Mouse (Mus musculus): Measurements from ENCODE around the gene Paf1.

Gene Paf1

GRCm38 (mm10) chr7:28370977-28371513 lies 21.7 kb upstream of the Paf1 start:
- DNase-seq (ENCODE audit: low spot score in 2 of 2), result no peak

DNA sequence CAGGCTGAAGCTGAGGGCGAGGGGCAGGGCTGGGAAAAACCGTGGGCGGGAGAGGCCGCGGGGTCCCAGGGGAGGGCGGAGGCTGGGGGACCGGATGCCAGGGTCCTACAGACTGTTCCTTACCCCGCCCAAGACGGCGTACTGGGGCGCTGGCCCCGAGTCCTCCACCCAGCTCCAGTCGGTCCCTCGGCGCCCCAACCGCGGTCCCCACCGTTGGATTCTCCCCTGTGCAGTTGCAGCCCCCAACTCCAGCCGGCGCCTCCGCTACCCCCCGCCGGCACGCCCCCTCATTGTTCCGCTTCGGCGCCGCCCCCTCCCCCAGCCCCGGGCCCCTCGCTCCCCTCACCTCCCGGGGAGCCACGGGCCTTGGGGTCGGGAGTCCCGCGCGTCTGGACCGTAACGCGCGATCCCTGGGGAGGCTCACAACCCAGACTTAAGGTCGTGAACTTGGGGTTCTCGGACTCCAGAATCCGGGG lies 21.2 kb upstream of the Paf1 start:
- DNase-seq (ENCODE audit: low spot score in 2 of 2), result peak; percentile 39 to 40

GRCm38 (mm10) chr7:28372251-28373108 lies 20.3 kb upstream of the Paf1 start, which contains the start of gene Plekhg2:
Plekhg2 (minus strand) TSS chr7:28372599.
- DNase-seq (ENCODE audit: low spot score in 2 of 2), result peak; percentile 95 to 97

- peak; percentile 27 to 70 for DNase-seq (ENCODE audit: low spot score in 2 of 2)
Observed at GRCm38 (mm10) chr7:28373131-28373581, 19.6 kb upstream of the Paf1 start.

DNA sequence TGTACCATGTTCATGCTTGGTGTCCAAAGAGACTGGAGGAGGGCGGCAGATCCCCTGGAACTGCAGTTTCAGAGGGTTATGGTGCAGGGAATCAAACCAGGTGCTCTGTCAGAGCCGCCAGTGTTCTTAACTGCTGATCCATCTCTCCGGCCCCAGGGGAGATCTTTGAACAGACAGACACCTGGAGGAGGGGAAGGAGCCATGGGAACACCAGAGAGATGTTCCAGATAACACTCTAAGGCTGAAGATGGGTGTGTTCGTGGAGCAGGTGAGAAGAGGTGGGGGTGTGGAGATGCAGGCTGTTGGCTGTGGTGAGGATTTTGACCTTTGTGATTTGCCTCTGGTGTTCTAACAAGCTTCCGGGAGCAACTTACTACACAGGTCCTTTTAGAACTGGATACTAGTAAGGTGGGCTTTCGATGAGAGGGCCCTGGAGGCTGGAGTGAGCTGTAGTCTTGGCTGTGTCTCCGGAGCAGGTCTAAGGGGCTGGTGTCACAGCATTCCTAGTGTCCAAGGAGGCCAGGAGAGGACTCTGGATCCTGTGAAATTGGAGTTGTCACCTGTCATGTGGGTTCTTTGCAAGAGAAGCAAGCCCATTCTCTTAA lies 18.8 kb upstream of the Paf1 start:
- DNase-seq (ENCODE audit: low spot score in 2 of 2), result no peak

DNA sequence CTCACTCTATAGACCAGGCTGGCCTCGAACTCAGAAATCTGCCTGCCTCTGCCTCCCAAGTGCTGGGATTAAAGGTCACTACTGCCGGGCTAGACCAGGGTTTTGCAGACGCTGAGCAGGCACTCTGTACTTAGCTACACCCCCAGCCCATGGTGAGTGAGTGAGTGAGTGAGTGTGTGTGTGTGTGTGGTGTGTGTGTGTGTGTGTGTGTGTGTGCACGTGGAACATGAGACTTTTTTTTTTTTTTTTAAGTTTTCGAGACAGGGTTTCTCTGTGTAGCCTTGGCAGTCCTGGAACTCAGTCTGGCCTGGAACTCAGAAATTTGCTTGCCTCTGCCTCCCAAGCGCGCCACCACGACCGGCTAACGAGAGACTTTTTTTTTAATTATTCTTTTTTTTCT lies 18.1 kb upstream of the Paf1 start:
- no peak for DNase-seq (ENCODE audit: low spot score in 2 of 2)

GRCm38 (mm10) chr7:28375176-28375921 lies 17.4 kb upstream of the Paf1 start:
- peak; percentile 80 to 82 for DNase-seq (ENCODE audit: low spot score in 2 of 2)

DNA sequence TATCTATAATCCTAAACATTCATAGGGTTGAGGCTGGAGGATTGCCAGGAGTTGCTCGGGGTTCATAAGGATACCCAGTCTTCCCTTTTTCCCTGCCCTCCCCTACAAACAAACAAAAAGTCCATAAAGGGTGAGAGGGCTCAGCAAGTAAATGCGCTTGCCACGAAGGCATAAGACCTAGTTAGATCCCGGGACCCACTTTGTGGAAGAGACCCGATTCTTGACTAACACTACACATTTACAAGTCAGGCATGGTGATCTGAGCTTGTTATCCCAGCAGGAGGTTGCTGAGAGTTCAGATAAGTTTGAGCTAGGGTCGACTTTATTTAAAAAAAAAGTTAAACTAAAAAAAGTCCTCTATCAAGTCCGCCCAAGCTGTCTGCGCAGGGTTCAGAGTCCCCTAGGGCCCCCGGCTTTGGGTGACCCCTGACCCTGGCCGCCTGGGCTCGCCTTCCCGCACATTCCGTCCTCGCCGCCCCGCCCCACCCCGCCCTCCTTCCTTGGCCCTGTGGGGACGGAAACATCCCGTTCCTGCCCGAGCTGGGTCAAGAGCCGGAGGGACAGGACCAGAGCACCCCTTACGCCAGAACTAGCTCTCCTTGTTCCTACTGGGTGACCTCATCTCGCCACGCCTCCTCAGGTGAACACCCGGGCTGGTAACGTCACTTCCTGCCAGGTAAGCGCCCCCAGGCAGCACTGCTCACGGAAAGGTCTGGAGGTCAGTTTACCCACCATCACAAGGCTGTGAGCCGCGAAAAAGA lies 16.6 kb upstream of the Paf1 start:
- peak; percentile 34 to 45 for DNase-seq (ENCODE audit: low spot score in 2 of 2)

DNA sequence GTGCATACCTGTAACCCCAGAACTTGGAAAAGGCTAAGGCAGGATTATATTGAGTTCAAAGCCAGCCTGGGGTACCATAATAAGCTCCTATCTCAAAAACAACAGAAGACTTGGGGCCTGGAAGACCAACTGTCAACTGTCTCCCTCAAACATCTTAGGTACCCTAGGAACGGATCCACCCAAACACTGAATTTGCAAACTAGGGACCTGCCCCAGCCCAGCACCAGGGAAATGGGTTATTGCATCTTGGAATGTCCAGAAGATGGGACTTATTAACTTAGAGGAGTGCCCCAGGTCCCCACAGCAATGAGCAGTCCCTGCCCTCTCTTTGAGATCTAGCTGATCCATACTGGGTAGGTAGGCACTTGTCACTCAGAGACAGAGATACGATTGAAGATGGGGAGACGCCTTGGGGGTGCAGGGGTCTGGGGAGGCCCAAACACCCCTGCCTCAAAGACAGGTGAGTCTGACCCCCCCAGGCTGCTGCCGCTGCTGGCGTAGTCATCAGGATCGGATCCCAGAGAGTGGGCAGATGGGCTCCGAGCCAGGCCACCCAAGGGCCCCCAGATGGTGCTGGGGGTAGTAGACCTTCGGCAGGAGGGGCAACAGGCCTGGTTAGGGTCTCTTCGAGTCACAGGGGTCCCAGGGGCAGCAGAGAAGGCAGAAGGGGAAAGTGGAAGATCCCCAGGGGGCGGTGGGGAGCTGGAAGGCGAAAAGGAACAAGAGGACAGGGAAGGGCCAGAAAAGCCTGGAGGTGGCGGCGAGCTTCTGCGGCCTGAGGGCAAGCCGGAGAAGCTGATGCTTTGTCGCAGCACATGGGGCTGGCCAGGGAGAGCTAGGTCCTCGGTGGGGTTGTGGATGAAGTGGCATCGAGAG lies 15.3 kb upstream of the Paf1 start:
- DNase-seq (ENCODE audit: low spot score in 2 of 2), result no peak

DNA sequence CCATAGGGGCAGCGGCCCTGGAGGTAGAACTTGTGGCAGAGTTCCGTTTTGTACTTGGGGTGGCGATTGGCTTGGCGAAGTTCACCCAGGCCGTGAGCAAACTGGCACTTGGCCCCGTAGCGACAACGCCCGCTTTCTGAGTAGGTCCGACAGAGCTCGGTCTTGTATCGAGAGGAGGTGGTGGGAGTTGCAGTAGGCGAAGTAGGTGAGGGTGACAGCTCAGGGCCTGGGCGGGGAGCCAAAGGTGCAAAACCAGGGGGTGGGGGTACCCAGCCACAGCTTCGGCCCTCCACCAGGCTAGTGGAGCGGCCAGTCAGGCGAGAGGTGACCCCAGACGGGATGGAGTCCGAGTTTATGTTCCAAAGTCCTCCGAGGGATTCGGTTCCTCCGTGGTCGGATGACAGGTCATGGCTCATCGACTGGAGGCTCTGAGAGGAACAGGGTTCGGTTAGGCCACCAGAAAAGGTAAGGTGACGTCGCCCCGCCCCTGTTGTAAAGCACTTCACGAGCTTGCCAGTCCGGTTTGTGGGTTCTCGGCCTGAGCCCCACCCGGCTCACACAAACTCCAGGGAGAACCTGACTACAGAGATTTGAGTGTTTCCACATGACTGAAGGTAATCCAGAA lies 14.6 kb upstream of the Paf1 start:
- peak; percentile 32 to 35 for DNase-seq (ENCODE audit: low spot score in 2 of 2)

- DNase-seq (ENCODE audit: low spot score in 2 of 2), result peak; percentile 91 to 94
Observed at GRCm38 (mm10) chr7:28378769-28379651, 13.7 kb upstream of the Paf1 start.

DNA sequence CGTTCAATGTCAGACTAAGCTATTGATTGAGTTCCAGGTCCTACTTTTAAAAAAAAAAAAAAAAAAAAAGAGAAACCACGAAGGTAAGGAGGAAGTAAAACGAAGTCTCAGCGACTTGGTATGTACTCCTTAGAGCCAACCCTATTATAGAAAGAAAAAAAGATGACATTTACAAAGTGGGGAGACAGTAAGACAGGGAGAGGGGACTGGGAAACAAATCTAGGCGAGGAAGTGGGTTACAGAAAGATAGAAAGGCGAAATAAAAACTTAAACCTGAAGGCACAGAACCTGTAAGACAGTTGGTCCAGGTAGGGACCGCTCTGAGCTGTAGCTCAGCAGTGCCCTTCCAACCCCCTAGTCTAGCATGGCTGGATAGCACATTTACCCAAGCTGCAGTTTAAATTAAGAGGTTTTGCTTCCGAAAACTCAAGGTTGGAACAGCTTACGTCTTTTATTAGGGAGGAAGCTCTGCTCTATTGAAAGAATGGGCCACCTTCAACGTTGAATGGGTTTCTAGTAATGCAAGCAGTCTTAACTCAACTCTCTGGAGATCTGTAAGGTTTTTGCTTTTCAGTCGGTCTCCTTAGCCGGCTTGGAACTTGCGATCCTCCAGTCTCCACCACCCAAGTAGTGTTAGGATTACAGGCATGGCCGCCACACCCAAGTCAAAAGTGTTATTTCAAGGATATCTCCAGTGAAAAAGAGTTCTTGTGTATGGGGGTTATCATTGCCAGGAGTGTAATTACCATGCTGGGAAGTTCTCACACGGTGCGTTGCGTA lies 12.3 kb upstream of the Paf1 start, which contains the start of gene Zfp36:
Gene Zfp36, minus strand, starts transcription at position 17 of the 780 bp plus-strand sequence.
- DNase-seq (ENCODE audit: low spot score in 2 of 2), result no peak

GRCm38 (mm10) chr7:28381017-28381790 lies 11.5 kb upstream of the Paf1 start:
- peak; percentile 66 to 74 for DNase-seq (ENCODE audit: low spot score in 2 of 2)

DNA sequence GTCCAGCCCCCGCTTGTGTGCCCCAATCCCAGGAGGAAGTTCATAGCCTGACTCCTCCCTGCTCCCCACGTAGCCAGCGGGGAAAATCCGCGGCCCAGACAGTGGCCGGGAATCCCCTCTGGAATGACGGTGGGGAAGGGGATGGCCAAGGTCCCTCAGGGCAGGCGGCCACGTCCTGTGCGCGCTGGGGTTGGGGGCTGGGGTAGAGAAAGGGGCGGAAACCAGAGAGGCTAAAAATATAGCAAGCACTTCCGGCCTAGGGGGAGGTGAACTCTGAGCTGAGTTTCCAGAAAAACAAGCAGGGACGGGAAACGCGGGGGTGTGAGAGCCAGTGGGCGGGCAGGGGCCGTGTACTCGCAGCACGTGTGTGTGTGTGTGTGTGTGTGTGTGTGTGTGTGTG lies 10.8 kb upstream of the Paf1 start:
- DNase-seq (ENCODE audit: low spot score in 2 of 2), result peak; percentile 69 to 78

GRCm38 (mm10) chr7:28382347-28382951 lies 10.3 kb upstream of the Paf1 start:
- no peak for DNase-seq (ENCODE audit: low spot score in 2 of 2)

DNA sequence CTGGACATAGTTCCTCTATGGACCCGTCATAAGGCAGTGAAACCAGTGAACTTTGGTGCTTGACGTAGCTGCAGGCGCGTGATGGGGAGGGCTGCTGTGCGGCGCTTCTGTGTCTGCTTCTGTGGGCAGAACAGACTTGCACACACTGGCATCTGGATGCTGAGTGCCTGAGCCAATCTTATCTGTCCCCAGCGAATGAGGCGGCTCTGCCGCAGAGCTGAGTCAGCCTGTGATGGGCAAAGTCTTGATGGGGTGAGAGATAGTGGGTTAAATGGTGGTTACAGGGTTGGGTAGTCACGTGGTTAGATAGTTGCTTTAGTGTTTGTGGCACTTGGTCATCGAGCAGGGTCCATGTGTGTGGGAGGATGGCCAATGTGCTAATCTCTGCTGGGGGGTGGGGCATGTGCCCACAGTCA lies 9.8 kb upstream of the Paf1 start:
- DNase-seq (ENCODE audit: low spot score in 2 of 2), result peak; percentile 42 to 46

GRCm38 (mm10) chr7:28383606-28384005 lies 9.1 kb upstream of the Paf1 start:
- no peak for DNase-seq (ENCODE audit: low spot score in 2 of 2)

All from spleen, postnatal 14 days (tissue).